Mouse (Mus musculus): ENCODE measurements around the gene Neurod1. TPM values are rescaled to one million over a fixed set of nuclear protein-coding genes. Genes with fewer than 3 reads are reported as not detected.

The Neurod1 gene
- total RNA-seq, 2 experiments from 2014 or later = not detected

- no peak for DNase-seq
Measured at GRCm38 (mm10) chr2:79443401-79443800, 13.2 kb downstream of the Neurod1 start.

- DNase-seq = no peak
Measured at GRCm38 (mm10) chr2:79442906-79443305, 13.6 kb downstream of the Neurod1 start.

DNA sequence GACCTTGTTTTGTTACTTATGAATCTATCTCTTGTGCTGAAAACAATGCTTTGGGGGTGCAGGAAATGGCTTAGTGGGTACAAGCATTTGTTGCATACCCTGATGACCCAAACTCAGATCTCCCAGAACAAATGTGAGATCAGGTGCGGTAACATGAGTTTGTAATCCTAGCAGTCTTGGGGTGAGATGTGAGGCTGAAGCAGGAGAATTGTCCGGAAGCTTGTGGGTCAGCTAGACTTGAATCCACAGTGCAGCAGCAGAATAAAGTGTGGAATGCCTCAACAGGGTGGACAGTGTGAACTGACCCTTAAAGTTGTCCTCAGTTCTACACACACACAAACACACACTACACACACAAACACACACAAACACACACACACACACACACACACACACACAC, 14.3 kb downstream of the Neurod1 start:
- DNase-seq = no peak

DNA sequence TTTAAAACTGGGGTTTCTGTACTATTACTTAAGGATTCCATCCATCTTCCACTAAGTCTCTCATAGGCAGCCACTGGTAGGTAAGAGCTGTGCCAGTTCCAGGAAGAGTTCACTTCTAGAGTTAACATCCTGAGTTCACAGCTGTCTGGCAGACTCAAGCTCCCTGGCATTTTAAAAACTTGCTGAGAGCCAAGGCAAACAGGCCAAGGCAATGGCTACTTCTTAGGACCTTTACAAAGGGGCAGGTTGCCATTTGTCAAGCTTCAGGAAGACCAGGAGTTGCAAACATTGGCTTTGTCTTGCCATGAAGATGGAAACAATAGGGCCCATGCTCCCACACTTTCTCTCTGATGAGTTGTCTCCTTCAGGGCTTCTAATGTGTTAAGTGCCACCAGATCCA, 26.5 kb downstream of the Neurod1 start:
- DNase-seq = no peak

DNA sequence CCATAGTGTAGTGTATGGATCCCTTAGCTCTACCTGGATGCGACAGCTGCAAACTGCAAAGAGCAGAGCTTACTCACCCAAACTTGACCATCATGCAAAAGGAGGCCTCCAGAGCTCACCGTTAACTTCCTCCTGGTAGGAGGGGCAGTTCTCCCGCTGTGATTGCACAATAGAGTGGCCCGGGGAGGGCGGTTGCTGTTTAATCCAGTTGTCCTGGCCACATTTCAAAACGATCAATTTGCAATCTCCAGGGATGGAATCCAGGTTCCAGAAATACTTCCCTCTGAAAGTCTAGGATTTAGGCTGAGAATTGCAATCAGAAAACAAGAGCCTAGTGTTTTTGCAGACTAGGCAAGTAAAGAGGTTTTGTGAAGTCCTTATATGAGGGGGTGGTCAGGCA, 26.9 kb downstream of the Neurod1 start:
- DNase-seq = peak; percentile 62 to 69

GRCm38 (mm10) chr2:79429108-79429507, 27.4 kb downstream of the Neurod1 start:
- no peak for DNase-seq

DNA sequence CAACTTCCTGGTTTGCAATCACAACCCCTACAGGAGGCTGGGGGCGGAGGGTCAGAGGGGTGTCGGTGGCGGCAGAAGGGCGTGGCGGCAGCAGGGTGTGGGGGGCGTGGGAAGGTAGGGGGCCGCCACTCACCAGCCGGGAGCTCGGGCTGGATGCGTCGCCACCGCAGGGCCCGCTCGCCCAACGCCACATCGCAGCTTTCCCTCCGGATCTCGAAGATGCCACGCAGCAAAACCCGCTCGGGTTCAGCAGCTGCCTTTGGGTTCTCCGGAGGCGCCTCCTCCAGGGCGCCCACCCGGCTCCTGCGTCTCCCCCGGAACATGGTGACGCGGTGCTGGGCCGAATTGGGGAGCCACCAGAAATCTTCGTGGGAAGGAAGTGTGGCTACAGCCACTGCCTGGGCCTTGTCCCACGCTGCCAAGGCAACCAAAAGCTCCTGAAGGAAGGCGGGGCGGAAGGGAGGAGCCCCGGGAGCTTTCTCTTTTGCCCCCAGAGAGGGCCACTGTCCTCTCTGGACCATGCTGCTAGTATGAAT, 27.9 kb downstream of the Neurod1 start:
- DNase-seq = peak; percentile 51 to 57

DNA sequence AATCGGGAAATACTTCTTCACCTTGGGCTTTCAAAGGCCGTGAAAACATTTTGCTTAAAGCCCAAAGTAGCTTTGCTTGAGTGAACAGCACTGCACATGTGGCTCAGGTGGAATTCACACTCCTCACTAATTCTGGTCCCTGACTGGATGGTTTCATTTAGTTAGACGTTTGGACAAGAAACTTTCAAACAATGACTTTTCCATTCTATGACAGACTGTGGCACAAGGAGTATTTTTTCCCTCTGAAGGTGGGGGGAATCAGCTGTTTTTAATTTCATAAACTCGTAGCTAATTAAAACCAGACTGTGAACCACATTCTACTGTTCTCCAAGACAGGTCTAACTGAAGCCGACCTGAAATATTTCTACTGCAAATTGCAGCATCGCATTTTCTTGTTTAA, 28.5 kb downstream of the Neurod1 start:
- no peak for DNase-seq

GRCm38 (mm10) chr2:79421696-79422095, 34.9 kb downstream of the Neurod1 start:
- DNase-seq = no peak

GRCm38 (mm10) chr2:79414505-79414904, 42.0 kb downstream of the Neurod1 start:
- no peak for DNase-seq

GRCm38 (mm10) chr2:79410903-79411255, 45.7 kb downstream of the Neurod1 start:
- DNase-seq = no peak

DNA sequence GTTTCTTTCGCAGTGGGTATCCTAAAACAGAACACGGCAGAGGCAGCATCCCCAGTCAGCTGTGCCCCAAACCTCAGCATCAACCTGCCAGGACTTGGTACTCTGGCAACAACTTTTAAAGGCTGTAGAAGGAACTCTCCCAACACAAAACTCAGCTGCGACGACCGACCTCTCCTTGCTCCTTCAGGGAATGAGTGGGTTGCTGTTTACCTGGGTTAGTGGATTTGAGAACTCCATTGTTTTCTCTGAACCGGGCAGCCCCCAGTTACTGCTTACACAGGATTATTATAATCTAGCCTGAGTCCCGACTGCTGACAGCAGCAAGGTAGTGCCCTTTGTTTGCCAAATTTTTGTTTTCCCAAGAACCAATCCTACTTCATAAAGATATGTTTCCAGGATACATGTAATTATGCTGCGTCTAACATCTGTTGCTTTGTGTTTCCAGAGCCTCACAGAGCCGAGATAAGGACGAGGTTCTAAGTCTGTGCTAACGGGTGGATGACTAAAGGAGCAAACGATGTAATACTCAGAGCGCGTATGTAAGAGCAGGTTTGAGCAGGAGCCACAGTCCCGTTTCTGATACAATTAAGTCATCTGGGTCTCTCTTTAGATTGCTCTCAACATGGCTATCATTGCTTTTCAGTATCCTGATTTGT, 46.2 kb downstream of the Neurod1 start:
- no peak for DNase-seq

DNA sequence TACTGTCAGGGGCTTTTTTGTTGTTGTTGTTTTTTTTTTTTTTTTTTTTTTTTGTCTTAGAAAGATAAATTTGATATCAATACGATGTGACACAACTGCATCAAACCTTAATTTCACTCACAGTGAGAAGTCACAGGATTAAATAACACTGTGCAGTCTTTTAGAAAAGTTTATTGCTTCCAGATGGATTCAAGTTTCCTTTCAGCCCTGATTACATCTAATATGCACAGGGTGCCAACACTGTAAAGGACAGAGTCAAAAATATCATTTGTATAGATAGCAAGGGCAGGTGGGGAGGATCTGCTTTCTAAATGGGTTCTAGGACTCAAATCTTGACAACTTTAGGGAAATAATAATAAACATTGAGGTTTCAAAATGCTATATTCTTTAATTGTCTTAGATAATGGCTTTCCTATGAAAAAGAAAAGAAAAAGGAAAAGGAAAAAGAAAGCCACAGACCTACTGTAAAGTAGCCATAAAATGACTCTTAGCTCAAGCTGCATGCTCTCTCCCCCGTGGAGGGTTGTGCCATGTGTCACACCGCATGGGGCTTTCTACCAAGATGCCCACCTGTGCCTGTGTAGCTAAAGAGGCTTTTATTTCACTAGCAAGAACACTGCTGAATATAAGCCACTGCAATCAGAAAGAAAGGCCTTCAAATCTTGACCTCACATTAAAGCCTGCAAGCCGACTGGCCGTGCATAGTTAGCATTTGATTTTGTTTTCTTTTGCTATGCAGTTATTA, 50.7 kb downstream of the Neurod1 start:
- no peak for DNase-seq

Other genes starting within 250 kb of the Neurod1 start
- 1 to 10 TPM; 1.7 to 4.5 TPM for gene Itga4, start 201.3 kb downstream of the Neurod1 start, total RNA-seq (2021)
- gene Cerkl, start within 50 bp of the Neurod1 start, total RNA-seq (2021) = under 1 TPM; 0.67 to 0.87 TPM
- 10 to 100 TPM; 20.0 to 21.0 TPM for gene Itprid2, start 178.6 kb upstream of the Neurod1 start, total RNA-seq (2021)

Measured in heart, adult 18-20 months (tissue).